Mouse (Mus musculus) spleen, adult 2 months (tissue): ENCODE measurements around the gene Mep1a. TPM values are rescaled to one million over a fixed set of nuclear protein-coding genes. Genes with fewer than 3 reads are reported as not detected.

Source experiments
- DNase-seq, 2 experiments: peaks; one replicate each; pipeline versions ENCODE4 v3.0.0 to v3.0.0-alpha.2; 2012 to 2021; ENCODE audit warnings: low spot score in 2 of 2, low read depth in 1 of 2
- H3K27ac ChIP-seq: fragments of 200-500 bp; 2 replicates; pipeline ENCODE4 v1.5.1; 2012; ENCODE audit warnings: low read length, inconsistent platforms; ENCODE audit not compliant: insufficient read depth
- H3K27me3 ChIP-seq: fragments of 200-500 bp; 2 replicates; pipeline ENCODE4 v1.6.1; 2012; ENCODE audit warnings: mild to moderate bottlenecking, moderate library complexity, low read length, inconsistent platforms; ENCODE audit not compliant: control insufficient read depth, insufficient read depth
- H3K36me3 ChIP-seq: fragments of 200-500 bp; 2 replicates; pipeline ENCODE4 v1.6.1; 2012; ENCODE audit warnings: mild to moderate bottlenecking, low read length, inconsistent platforms; ENCODE audit not compliant: control insufficient read depth, insufficient read depth
- H3K4me1 ChIP-seq: fragments of 200-500 bp; 2 replicates; pipeline ENCODE4 v1.6.1; 2011; ENCODE audit warnings: inconsistent platforms; ENCODE audit not compliant: control insufficient read depth, insufficient read depth, insufficient read length
- H3K4me3 ChIP-seq: fragments of 200-500 bp; 2 replicates; pipeline ENCODE4 v1.5.1; 2011; ENCODE audit warnings: mild to moderate bottlenecking, inconsistent platforms; ENCODE audit not compliant: insufficient read depth, insufficient read length; ENCODE audit errors: extremely low read depth
- CTCF ChIP-seq: fragments of 200-500 bp; IDR thresholded peaks from 2 replicates; pipeline ENCODE4 v1.5.1; 2011; ENCODE audit warnings: mild to moderate bottlenecking, inconsistent platforms; ENCODE audit not compliant: insufficient read depth, insufficient read length, insufficient replicate concordance; ENCODE audit errors: extremely low read depth
- POLR2A ChIP-seq: fragments of 200-500 bp; IDR thresholded peaks from 2 replicates; pipeline ENCODE4 v1.6.1; 2011; ENCODE audit warnings: low read depth, low read length, inconsistent platforms
- WGBS: fragments of 180-500 bp; shearing (Covaris S2); methylation state at CpG from one replicate; pipeline ENCODE4 v1.1.7; 2018; 5-methylcytosine and 5-hydroxymethylcytosine counted together
- polyA plus RNA-seq: library from polyadenylated mRNA; depleted of rRNA; stranded (reverse); fragments of >200 nt; gene quantifications from 2 replicates; pipeline ENCODE4 v1.2.3, GENCODE M21; 2012; rRNA removed

The Mep1a gene
- polyA plus RNA-seq, 1 experiment = 0.05 TPM

GRCm38 (mm10) chr17:43458598-43458997 lies 44.0 kb downstream of the Mep1a start:
- H3K4me3 ChIP-seq = no peak overlapping the region
- TF ChIP-seq POLR2A (no peak), CTCF (peak; percentile 24; the same call in 1 of the 2 replicates)
- DNase-seq = peak in 1 of 2 experiments; percentile 41
- no peak overlapping the region for H3K27ac ChIP-seq
- H3K36me3 ChIP-seq = no peaks in the 10 kb centered on the region
- no peaks in the 10 kb centered on the region for H3K4me1 ChIP-seq
- WGBS = 7% methylated on average over 9 of the region's 9 CpGs
- no peaks in the 10 kb centered on the region for H3K27me3 ChIP-seq

DNA sequence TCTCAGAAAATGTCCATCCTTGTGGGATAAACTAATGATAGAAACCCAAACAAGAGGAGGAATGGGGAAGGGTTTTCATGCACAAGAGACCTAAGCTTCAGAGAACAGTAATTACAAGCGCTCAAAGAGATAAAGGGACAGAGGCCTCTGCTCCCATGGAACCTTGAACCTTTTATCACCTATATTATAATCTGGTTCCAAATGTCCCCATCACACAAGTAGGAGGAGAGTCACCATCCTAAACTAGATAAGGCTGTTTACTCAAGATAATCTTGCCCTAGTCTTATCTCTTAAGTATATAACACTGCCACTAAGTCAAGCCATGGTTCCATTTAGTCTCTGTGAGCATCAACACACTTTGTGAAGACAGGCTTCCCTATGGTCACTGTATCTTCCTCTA lies 51.4 kb downstream of the Mep1a start:
- no peak overlapping the region for H3K4me3 ChIP-seq
- H3K36me3 ChIP-seq = no peaks in the 10 kb centered on the region
- no peaks in the 10 kb centered on the region for H3K4me1 ChIP-seq
- DNase-seq = no peak
- H3K27me3 ChIP-seq = no peaks in the 10 kb centered on the region
- TF ChIP-seq POLR2A = no peak
- TF ChIP-seq CTCF = no peak
- 97% methylated on average over 1 of the region's 1 CpGs for WGBS
- no peak overlapping the region for H3K27ac ChIP-seq

DNA sequence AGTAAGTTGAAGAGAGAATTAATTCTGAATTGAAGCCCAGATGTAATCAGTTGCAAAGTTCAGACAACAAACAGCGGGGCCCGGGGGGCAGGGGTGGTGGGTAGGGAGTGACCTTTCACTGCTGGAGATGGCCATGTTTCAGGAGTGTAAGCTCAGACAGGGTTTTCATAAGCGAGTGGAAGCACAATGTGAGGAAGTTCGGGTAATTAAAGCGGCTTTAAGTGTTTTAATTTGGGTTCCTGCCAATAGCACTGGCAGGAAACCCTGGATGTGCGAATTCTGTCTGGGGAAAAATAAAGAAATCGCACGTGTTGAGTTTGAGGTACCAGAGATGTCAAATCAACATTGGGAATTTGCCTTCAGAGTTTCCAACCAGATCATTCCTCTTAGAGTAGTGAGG lies 68.1 kb downstream of the Mep1a start:
- Histone ChIP-seq H3K27ac (no peak overlapping the region), H3K4me1 (no peaks in the 10 kb centered on the region), H3K4me3 (no peak overlapping the region), H3K36me3 (no peaks in the 10 kb centered on the region), H3K27me3 (no peaks in the 10 kb centered on the region)
- DNase-seq = no peak
- WGBS = 70% methylated on average over 8 of the region's 8 CpGs
- TF ChIP-seq POLR2A = no peak
- no peak for TF ChIP-seq CTCF

- DNase-seq = no peak
- no peak for TF ChIP-seq CTCF
- no peak for TF ChIP-seq POLR2A
Measured at GRCm38 (mm10) chr17:43431692-43432091, 70.9 kb downstream of the Mep1a start.

More at GRCm38 (mm10) chr17:43431692-43432091, 70.9 kb downstream of the Mep1a start:
- Histone ChIP-seq H3K27ac (no peak overlapping the region), H3K4me1 (no peaks in the 10 kb centered on the region), H3K27me3 (no peaks in the 10 kb centered on the region), H3K36me3 (no peaks in the 10 kb centered on the region), H3K4me3 (no peak overlapping the region)
- WGBS = 70% methylated on average over 5 of the region's 5 CpGs

Other genes with a start within 250 kb of the Mep1a start
- not detected in 2 replicates for gene Adgrf1, start 232.5 kb downstream of the Mep1a start, polyA plus RNA-seq
- 5.0 and 6.1 TPM in 2 replicates for gene Adgrf5, start 142.4 kb downstream of the Mep1a start, polyA plus RNA-seq
- gene Ankrd66, start 40.8 kb upstream of the Mep1a start, polyA plus RNA-seq = 0.06 TPM in 2 replicates
- gene Pla2g7, start 65.3 kb upstream of the Mep1a start, polyA plus RNA-seq = 15.1 and 19.0 TPM in 2 replicates
- not detected in 2 replicates for gene Tdrd6, start 127.5 kb upstream of the Mep1a start, polyA plus RNA-seq
- gene Slc25a27, start 164.4 kb upstream of the Mep1a start, polyA plus RNA-seq = 1.7 and 1.9 TPM in 2 replicates
- 0.99 and 1.5 TPM in 2 replicates for gene Cyp39a1, start 164.6 kb upstream of the Mep1a start, polyA plus RNA-seq